Mouse (Mus musculus): Measurements from ENCODE around the gene Olfr787. TPM values are rescaled to one million over a fixed set of nuclear protein-coding genes. Genes with fewer than 3 reads are reported as not detected.

The Olfr787 gene
- polyA plus RNA-seq (2015; fragmentation: Nextera tagmentation; extraction: Ambion mirVana): not detected in 2 replicates

DNA sequence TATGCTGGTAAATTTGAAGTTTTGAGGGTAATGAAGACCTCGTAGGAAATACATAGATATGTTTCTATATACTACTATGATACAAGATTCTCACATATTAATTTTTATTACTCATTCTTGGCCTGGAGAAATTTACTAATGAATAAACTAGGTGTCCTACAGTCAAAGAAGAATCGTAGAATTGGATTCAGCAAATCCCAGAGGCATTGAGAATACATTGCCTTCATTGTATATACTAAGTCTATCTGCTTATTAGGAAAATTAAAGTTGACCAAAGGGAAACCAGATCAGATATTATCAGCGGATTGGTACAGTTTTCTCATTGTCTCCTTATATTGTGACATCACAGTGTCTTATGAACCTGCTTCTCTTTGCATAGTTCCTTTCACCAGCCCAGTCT is at the start of gene Olfr787:
Gene Olfr787 (plus strand): TSS at position 301 of the 400 bp plus-strand sequence.
- H3K4me3 ChIP-seq (replicated peaks): no peak within 1 kb of the TSS
- H3K27me3 ChIP-seq: no peaks in the 10 kb centered on the region
- H3K9me3 ChIP-seq: no peaks in the 10 kb centered on the region
- no peak within 1 kb of the TSS for H3K9ac ChIP-seq (replicated peaks)
- 87% methylated on average over 3 of the region's 3 CpGs for WGBS
- H3K36me3 ChIP-seq: no peaks in the 10 kb centered on the region
- H3K4me2 ChIP-seq (replicated peaks): no peak within 1 kb of the TSS
- no peaks in the 10 kb centered on the region for H3K4me1 ChIP-seq (replicated peaks)
- H3K27ac ChIP-seq: no peak within 1 kb of the TSS
- no peak for ATAC-seq

DNA sequence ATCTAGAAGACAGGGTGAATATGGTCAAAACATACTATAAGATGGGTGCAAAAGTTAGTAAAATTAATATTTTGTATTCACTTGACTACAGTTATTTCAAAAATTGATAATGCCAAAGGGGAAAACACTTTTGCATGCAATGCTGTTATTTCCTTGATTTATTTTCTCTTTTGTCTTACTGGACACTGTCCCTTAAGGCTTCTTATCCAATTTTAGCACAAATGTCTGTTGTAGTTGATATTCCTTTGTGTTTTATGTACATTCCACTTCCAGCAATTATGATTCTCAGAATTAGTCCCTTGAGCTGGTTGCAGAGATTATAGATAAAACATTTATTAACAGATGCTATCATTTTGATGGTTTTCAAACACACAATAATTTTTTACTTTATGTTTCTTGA is 34.7 kb upstream of the Olfr787 start, which contains the start of gene Olfr786:
Gene Olfr786 (plus strand): TSS at position 301 of the 400 bp plus-strand sequence.
- H3K27me3 ChIP-seq: no peaks in the 10 kb centered on the region
- no peak for ATAC-seq
- no peaks in the 10 kb centered on the region for H3K9me3 ChIP-seq
- no peak within 1 kb of the TSS for H3K27ac ChIP-seq
- H3K4me2 ChIP-seq (replicated peaks): no peak within 1 kb of the TSS
- no peaks in the 10 kb centered on the region for H3K4me1 ChIP-seq (replicated peaks)
- no peak within 1 kb of the TSS for H3K4me3 ChIP-seq (replicated peaks)
- no peak within 1 kb of the TSS for H3K9ac ChIP-seq (replicated peaks)
- H3K36me3 ChIP-seq: no peaks in the 10 kb centered on the region

DNA sequence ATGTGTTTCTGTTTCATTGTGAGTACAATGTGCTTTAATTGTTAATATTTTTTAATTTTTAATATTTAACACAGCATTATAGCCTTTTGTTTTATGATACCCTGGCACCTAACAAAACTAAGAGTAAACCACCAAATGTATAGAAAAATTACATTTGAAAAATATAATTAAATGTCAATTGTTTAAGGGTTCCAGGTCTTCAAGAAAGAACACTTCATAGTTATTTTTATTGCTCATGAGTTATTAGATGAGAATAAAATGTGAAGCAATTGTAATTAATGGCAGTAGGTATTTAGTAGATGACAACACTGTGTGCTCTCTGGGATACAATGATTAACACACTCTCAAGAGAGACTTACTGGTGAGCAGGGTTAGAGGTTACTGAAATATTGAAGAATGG is 9.0 kb downstream of the Olfr787 start, which contains the start of gene Olfr788:
Gene Olfr788 (plus strand): TSS at position 301 of the 400 bp plus-strand sequence.
- Histone ChIP-seq H3K4me1 (replicated peaks) (peaks cover 5% of the 10 kb centered on the region), H3K9ac (replicated peaks) (no peak within 1 kb of the TSS), H3K27ac (no peak within 1 kb of the TSS), H3K4me3 (replicated peaks) (no peak within 1 kb of the TSS), H3K4me2 (replicated peaks) (no peak within 1 kb of the TSS), H3K36me3 (no peaks in the 10 kb centered on the region), H3K9me3 (no peaks in the 10 kb centered on the region), H3K27me3 (no peaks in the 10 kb centered on the region)
- ATAC-seq: no peak

DNA sequence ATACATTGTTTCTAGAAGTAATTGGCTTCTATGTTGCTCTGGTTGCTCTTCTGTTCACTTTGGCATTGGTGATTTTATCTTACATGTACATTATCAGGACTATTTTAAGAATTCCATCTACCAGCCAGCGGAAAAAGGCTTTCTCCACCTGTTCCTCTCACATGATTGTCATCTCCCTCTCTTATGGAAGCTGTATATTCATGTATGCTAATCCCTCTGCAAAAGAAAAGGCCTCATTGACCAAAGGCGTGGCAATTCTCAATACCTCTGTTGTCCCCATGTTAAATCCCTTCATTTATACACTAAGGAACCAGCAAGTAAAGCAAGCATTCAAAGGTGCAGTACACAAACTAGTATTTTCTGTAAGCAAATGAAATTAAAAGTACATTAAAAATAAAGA is 11.6 kb downstream of the Olfr787 start:
- Histone ChIP-seq H3K9ac (replicated peaks) (no peak overlapping the region), H3K9me3 (no peaks in the 10 kb centered on the region), H3K27ac (no peak overlapping the region), H3K4me2 (replicated peaks) (no peak overlapping the region), H3K27me3 (no peaks in the 10 kb centered on the region), H3K36me3 (no peaks in the 10 kb centered on the region), H3K4me1 (replicated peaks) (peaks cover 5% of the 10 kb centered on the region), H3K4me3 (replicated peaks) (no peak overlapping the region)
- WGBS: 32% methylated on average over 2 of the region's 2 CpGs
- 0 out of 2 replicates have a peak, but pooled peaks have one; percentile 53 for ATAC-seq

DNA sequence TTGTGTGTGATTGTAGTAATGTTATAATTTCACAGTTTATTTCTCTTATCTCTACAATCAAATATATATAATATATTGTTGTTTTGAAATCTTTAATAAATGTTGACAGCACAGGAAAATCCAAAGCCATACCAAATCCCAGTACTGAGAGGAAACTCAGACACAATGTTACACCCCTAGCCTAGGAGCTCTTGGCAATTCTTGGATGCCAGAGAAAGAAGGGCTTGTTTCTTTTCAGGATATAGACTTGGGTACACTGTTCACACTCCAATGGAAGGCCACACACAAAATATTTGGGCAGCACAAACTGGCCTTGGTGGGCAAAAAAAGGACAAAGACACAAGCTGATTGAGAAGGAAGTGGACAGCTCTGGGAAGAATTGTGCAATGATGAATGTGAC is 12.1 kb downstream of the Olfr787 start:
- no peak overlapping the region for H3K9ac ChIP-seq (replicated peaks)
- H3K4me1 ChIP-seq (replicated peaks): peaks cover 5% of the 10 kb centered on the region
- H3K36me3 ChIP-seq: no peaks in the 10 kb centered on the region
- H3K27me3 ChIP-seq: no peaks in the 10 kb centered on the region
- no peak overlapping the region for H3K27ac ChIP-seq
- no peak overlapping the region for H3K4me2 ChIP-seq (replicated peaks)
- no peak; the same call in 1 of the 2 replicates for ATAC-seq
- no peaks in the 10 kb centered on the region for H3K9me3 ChIP-seq
- H3K4me3 ChIP-seq (replicated peaks): no peak overlapping the region

DNA sequence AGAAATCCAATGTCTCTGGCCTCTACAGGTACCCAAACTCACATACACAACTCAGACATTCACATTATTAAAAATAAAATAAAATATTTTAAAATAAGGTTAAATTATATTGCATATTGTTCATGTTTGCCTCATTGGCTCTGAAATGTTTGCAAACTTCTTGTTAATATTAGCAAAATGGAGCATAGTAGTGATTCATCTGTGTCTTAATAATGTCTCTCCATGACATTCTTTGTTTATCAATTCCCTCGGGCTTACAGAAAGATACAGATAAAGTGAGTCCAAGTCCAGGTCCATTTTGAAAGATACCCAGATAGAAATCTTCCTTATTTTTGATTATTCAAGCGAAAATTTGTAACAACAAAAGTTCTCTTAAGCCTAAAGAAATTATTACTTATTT is 22.8 kb downstream of the Olfr787 start, which contains the start of gene Olfr789:
Gene Olfr789 (plus strand): TSS at position 301 of the 400 bp plus-strand sequence.
- ATAC-seq: no peak
- Histone ChIP-seq H3K4me1 (replicated peaks) (no peaks in the 10 kb centered on the region), H3K4me3 (replicated peaks) (no peak within 1 kb of the TSS), H3K9me3 (no peaks in the 10 kb centered on the region), H3K36me3 (no peaks in the 10 kb centered on the region), H3K27ac (no peak within 1 kb of the TSS), H3K27me3 (no peaks in the 10 kb centered on the region), H3K9ac (replicated peaks) (no peak within 1 kb of the TSS), H3K4me2 (replicated peaks) (no peak within 1 kb of the TSS)
- WGBS: 75% methylated on average over 2 of the region's 2 CpGs

DNA sequence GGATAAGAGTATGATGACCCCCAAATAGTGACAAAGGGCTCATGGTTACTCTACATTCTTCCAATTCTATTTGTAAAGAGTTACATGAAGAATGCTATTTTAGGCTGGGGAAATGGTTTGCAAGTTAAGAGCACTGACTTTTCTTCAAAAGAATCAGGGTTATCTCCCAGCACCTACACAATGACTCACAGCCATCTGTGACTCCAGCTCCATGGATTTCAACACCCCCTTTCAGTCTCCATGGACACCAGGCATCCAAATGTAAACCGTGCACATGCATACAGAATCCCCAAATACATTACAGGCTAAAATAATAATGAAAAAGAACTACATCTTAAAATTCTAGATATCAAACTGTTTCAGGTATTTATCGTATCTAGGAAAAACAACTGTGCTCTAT is 28.4 kb downstream of the Olfr787 start:
- H3K9ac ChIP-seq (replicated peaks): no peak overlapping the region
- no peak for ATAC-seq
- H3K4me2 ChIP-seq (replicated peaks): no peak overlapping the region
- H3K27ac ChIP-seq: no peak overlapping the region
- no peaks in the 10 kb centered on the region for H3K9me3 ChIP-seq
- H3K4me3 ChIP-seq (replicated peaks): no peak overlapping the region
- WGBS: 80% methylated on average over 2 of the region's 2 CpGs
- H3K27me3 ChIP-seq: no peaks in the 10 kb centered on the region
- H3K36me3 ChIP-seq: no peaks in the 10 kb centered on the region
- H3K4me1 ChIP-seq (replicated peaks): no peaks in the 10 kb centered on the region

DNA sequence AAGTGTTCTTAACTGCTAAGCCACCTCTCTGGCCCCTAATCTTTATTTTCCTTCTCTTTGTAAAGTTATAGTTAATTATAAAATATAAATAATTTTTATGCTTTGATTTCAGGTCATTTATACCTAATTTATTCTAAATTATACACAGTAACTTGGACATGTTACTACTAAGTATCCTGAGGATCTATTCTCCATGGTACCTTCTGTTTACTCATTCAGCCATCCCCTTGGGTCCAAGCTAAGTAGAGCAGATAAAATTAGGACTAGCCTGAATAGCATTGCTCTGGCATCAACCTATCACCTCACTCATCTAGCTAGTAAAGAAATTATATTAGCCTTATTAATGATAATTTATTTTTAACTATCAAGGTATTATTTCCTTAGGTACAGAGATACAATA is 36.5 kb downstream of the Olfr787 start, which contains the start of gene Olfr790:
Gene Olfr790 (plus strand): TSS at position 301 of the 400 bp plus-strand sequence.
- Histone ChIP-seq H3K4me1 (replicated peaks) (no peaks in the 10 kb centered on the region), H3K4me2 (replicated peaks) (no peak within 1 kb of the TSS), H3K9ac (replicated peaks) (no peak within 1 kb of the TSS), H3K27ac (no peak within 1 kb of the TSS), H3K27me3 (no peaks in the 10 kb centered on the region), H3K36me3 (no peaks in the 10 kb centered on the region), H3K4me3 (replicated peaks) (no peak within 1 kb of the TSS), H3K9me3 (no peaks in the 10 kb centered on the region)
- ATAC-seq: no peak

Other genes with a start within 250 kb of the Olfr787 start
- gene Olfr774, start 225.7 kb upstream of the Olfr787 start, polyA plus RNA-seq (2015; fragmentation: Nextera tagmentation; extraction: Ambion mirVana): not detected in 2 replicates
- gene Olfr775, start 213.4 kb upstream of the Olfr787 start, polyA plus RNA-seq (2015; fragmentation: Nextera tagmentation; extraction: Ambion mirVana): not detected in 2 replicates
- not detected in 2 replicates for gene Olfr776, start 202.7 kb upstream of the Olfr787 start, polyA plus RNA-seq (2015; fragmentation: Nextera tagmentation; extraction: Ambion mirVana)
- not detected in 2 replicates for gene Olfr777, start 190.4 kb upstream of the Olfr787 start, polyA plus RNA-seq (2015; fragmentation: Nextera tagmentation; extraction: Ambion mirVana)
- gene Olfr780, start 143.7 kb upstream of the Olfr787 start, polyA plus RNA-seq (2015; fragmentation: Nextera tagmentation; extraction: Ambion mirVana): not detected in 2 replicates
- not detected in 2 replicates for gene Olfr781, start 133.0 kb upstream of the Olfr787 start, polyA plus RNA-seq (2015; fragmentation: Nextera tagmentation; extraction: Ambion mirVana)
- gene Olfr782, start 113.0 kb upstream of the Olfr787 start, polyA plus RNA-seq (2015; fragmentation: Nextera tagmentation; extraction: Ambion mirVana): not detected in 2 replicates
- gene Olfr784, start 77.8 kb upstream of the Olfr787 start, polyA plus RNA-seq (2015; fragmentation: Nextera tagmentation; extraction: Ambion mirVana): 0.08 TPM in 1 of 2 replicates, not detected in the other
- not detected in 2 replicates for gene Olfr785, start 56.4 kb upstream of the Olfr787 start, polyA plus RNA-seq (2015; fragmentation: Nextera tagmentation; extraction: Ambion mirVana)
- gene Olfr786, start 34.6 kb upstream of the Olfr787 start, polyA plus RNA-seq (2015; fragmentation: Nextera tagmentation; extraction: Ambion mirVana): not detected in 2 replicates
- not detected in 2 replicates for gene Olfr788, start 9.1 kb downstream of the Olfr787 start, polyA plus RNA-seq (2015; fragmentation: Nextera tagmentation; extraction: Ambion mirVana)
- not detected in 2 replicates for gene Olfr789, start 22.9 kb downstream of the Olfr787 start, polyA plus RNA-seq (2015; fragmentation: Nextera tagmentation; extraction: Ambion mirVana)
- not detected in 2 replicates for gene Olfr790, start 36.6 kb downstream of the Olfr787 start, polyA plus RNA-seq (2015; fragmentation: Nextera tagmentation; extraction: Ambion mirVana)
- gene Olfr791, start 59.9 kb downstream of the Olfr787 start, polyA plus RNA-seq (2015; fragmentation: Nextera tagmentation; extraction: Ambion mirVana): not detected in 2 replicates
- gene Olfr792, start 77.3 kb downstream of the Olfr787 start, polyA plus RNA-seq (2015; fragmentation: Nextera tagmentation; extraction: Ambion mirVana): not detected in 2 replicates
- not detected in 2 replicates for gene Olfr794, start 105.8 kb downstream of the Olfr787 start, polyA plus RNA-seq (2015; fragmentation: Nextera tagmentation; extraction: Ambion mirVana)
- not detected in 2 replicates for gene Olfr796, start 150.7 kb downstream of the Olfr787 start, polyA plus RNA-seq (2015; fragmentation: Nextera tagmentation; extraction: Ambion mirVana)
- gene Olfr798, start 166.1 kb downstream of the Olfr787 start, polyA plus RNA-seq (2015; fragmentation: Nextera tagmentation; extraction: Ambion mirVana): not detected in 2 replicates
- gene Olfr799, start 175.6 kb downstream of the Olfr787 start, polyA plus RNA-seq (2015; fragmentation: Nextera tagmentation; extraction: Ambion mirVana): not detected in 2 replicates
- not detected in 2 replicates for gene Olfr800, start 195.8 kb downstream of the Olfr787 start, polyA plus RNA-seq (2015; fragmentation: Nextera tagmentation; extraction: Ambion mirVana)
- not detected in 2 replicates for gene Olfr801, start 212.0 kb downstream of the Olfr787 start, polyA plus RNA-seq (2015; fragmentation: Nextera tagmentation; extraction: Ambion mirVana)
- gene Olfr802, start 226.3 kb downstream of the Olfr787 start, polyA plus RNA-seq (2015; fragmentation: Nextera tagmentation; extraction: Ambion mirVana): not detected in 2 replicates
- not detected in 2 replicates for gene Olfr803, start 232.4 kb downstream of the Olfr787 start, polyA plus RNA-seq (2015; fragmentation: Nextera tagmentation; extraction: Ambion mirVana)
- gene Olfr804, start 241.3 kb downstream of the Olfr787 start, polyA plus RNA-seq (2015; fragmentation: Nextera tagmentation; extraction: Ambion mirVana): not detected in 2 replicates